Mouse (Mus musculus) olfactory bulb, adult 2 months (tissue): ENCODE results near the gene Parp8. TPM values are rescaled to one million over a fixed set of nuclear protein-coding genes. Genes with fewer than 3 reads are reported as not detected.

Experiments used
- H3K27ac ChIP-seq: fragments of 200-500 bp; 2 replicates; pipeline ENCODE4 v1.5.1; 2012; ENCODE audit warnings: low read depth, low read length; ENCODE audit not compliant: insufficient read depth
- H3K4me1 ChIP-seq: fragments of 200-500 bp; 2 replicates; pipeline ENCODE4 v1.6.1; 2012; ENCODE audit warnings: low read length; ENCODE audit not compliant: control insufficient read depth, insufficient read depth
- H3K4me3 ChIP-seq: fragments of 200-500 bp; 2 replicates; pipeline ENCODE4 v1.5.1; 2012; ENCODE audit warnings: mild to moderate bottlenecking, low read depth, low read length, moderate library complexity; ENCODE audit not compliant: insufficient read depth
- CTCF ChIP-seq: fragments of 200-500 bp; IDR thresholded peaks from 2 replicates; pipeline ENCODE4 v1.5.1; 2012; ENCODE audit warnings: low read depth, mild to moderate bottlenecking, low read length, moderate library complexity; ENCODE audit not compliant: insufficient read depth
- POLR2A ChIP-seq: fragments of 200-500 bp; IDR thresholded peaks from 2 replicates; pipeline ENCODE4 v1.6.1; 2012; ENCODE audit warnings: mild to moderate bottlenecking, low read depth, low read length, moderate library complexity; ENCODE audit not compliant: insufficient read depth
- WGBS: fragments of 180-500 bp; shearing (Covaris S2); methylation state at CpG from one replicate; pipeline ENCODE4 v1.1.7; 2018; 5-methylcytosine and 5-hydroxymethylcytosine counted together
- polyA plus RNA-seq: library from polyadenylated mRNA; stranded (reverse); fragments of >200 nt; gene quantifications from 2 replicates; pipeline ENCODE4 v1.2.4, GENCODE M21; 2012; ENCODE audit warnings: low replicate concordance; ENCODE audit not compliant: missing spikeins, insufficient read depth, insufficient read length

Gene Parp8
- polyA plus RNA-seq, 1 experiment = not detected

DNA sequence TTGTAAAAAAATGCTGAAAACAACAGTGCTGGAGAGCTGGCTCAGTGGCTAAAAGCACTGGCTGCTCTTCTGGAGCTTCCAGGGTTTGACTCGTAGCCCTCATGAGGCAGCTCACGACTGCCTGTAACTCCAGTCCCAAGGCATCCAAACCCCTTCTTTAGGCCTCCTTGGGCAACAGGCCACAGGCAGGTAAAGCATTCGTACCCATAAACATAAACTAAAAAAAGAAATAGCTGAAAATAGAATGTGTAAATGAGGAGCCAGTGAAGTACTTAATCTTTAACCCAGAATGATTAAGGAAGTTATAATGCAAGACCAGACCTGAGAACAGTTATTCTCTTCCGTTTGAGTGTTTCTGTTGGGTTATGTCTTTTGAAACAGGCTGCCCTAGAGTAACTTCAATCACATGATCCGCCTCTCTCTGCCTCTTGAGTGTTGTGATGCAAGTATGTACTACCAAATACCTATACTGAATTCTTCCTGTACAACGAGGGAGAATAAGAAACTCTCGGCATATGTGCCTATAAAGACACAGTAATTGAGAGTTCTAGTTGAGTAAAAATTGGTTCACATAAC is 53.2 kb downstream of the Parp8 start:
- 89% methylated on average over 7 of the region's 7 CpGs for WGBS
- no peak for TF ChIP-seq POLR2A
- no peak for TF ChIP-seq CTCF
- Histone ChIP-seq H3K4me1 (peaks cover 2% of the 10 kb centered on the region; the same call in 1 of the 2 replicates), H3K27ac (no peak overlapping the region), H3K4me3 (no peak overlapping the region)

DNA sequence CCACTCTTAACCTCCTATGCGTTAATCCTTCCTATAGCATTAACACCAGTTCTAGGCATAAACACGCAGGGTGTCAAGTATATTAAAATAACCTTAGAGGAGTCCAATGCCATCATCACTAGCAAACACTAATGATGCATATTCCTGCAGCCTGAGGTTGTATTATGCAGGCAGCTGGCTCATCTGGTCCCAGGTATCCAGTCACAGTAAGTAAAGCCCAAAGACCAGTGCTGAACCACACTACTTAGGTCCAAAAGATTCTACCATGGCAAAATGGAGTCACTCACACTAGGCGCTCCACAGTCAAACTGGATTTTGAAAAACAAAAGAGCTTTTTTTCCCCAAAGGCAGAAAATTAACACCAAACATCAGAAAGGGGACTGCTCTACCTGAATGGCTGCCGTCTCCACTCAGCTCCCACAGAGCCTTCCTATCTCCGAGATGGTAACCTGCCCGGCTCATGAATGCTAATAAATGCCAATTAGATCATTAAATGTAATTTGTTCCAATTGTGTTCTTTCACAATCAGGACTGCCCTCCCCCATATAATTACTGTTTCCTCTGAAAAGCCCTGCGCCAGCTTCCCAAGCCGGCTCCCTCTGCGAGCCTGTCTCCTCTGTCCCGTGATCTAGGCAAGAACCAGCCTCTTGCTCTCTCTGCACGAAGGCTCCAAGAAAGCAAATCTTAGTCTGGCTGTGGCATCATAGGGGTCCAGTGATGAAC is 54.5 kb downstream of the Parp8 start:
- TF ChIP-seq CTCF = no peak
- TF ChIP-seq POLR2A = no peak
- Histone ChIP-seq H3K27ac (no peak overlapping the region), H3K4me1 (peaks cover 2% of the 10 kb centered on the region; the same call in 1 of the 2 replicates), H3K4me3 (no peak overlapping the region)
- WGBS = 53% methylated on average over 11 of the region's 11 CpGs

GRCm38 (mm10) chr13:116969650-116970049 is 55.7 kb downstream of the Parp8 start:
- 88% methylated on average over 1 of the region's 1 CpGs for WGBS
- TF ChIP-seq POLR2A (no peak), CTCF (no peak)

DNA sequence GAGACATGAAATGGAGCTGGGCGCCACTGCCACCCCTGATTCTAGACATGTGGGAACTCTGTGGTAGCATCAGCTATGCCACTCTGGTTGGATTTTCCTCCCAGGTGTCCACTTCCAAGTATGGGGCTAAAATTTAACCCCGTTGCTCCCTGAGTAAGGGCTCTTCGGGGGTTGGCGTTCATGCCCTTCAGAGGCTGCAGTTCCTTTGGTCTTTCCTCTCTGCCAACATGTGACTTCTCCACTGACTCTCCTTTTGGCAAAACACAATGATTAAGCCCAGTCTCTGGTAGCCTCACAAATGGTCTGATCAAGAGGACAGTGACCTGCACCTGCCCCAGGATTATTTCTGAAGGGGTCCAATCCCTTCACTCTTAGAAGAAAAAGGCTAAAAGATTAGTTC is 56.4 kb downstream of the Parp8 start:
- 97% methylated on average over 4 of the region's 4 CpGs for WGBS

More at GRCm38 (mm10) chr13:116969650-116970049, 55.7 kb downstream of the Parp8 start:
- Histone ChIP-seq H3K4me1 (peaks cover 2% of the 10 kb centered on the region; the same call in 1 of the 2 replicates), H3K27ac (no peak overlapping the region), H3K4me3 (no peak overlapping the region)

DNA sequence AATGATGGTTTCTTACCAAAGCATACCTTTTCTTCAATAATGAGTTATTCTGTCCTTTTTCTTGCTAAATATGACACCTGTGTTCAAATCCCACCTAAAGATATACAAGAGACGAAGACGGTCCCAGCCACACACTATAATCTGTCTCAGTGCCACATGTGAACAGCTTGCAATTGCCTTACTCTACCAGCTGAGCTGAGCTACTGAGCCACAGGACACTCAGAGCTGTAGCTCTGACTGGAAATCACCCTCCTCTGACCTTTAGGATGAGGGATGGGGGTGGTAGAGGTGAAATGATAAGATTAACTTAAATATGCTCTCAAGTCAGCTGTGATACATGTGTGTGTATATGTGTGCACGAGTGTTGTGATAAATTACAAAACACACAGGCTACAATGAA is 57.9 kb downstream of the Parp8 start:
- 93% methylated on average over 3 of the region's 3 CpGs for WGBS
- no peak for TF ChIP-seq CTCF
- no peak for TF ChIP-seq POLR2A
- peaks cover 2% of the 10 kb centered on the region; the same call in 1 of the 2 replicates for H3K4me1 ChIP-seq

More for the DNA sequence above, 56.4 kb downstream of the Parp8 start:
- H3K4me3 ChIP-seq = no peak overlapping the region
- TF ChIP-seq POLR2A = no peak
- TF ChIP-seq CTCF = no peak
- peaks cover 2% of the 10 kb centered on the region; the same call in 1 of the 2 replicates for H3K4me1 ChIP-seq
- H3K27ac ChIP-seq = no peak overlapping the region

DNA sequence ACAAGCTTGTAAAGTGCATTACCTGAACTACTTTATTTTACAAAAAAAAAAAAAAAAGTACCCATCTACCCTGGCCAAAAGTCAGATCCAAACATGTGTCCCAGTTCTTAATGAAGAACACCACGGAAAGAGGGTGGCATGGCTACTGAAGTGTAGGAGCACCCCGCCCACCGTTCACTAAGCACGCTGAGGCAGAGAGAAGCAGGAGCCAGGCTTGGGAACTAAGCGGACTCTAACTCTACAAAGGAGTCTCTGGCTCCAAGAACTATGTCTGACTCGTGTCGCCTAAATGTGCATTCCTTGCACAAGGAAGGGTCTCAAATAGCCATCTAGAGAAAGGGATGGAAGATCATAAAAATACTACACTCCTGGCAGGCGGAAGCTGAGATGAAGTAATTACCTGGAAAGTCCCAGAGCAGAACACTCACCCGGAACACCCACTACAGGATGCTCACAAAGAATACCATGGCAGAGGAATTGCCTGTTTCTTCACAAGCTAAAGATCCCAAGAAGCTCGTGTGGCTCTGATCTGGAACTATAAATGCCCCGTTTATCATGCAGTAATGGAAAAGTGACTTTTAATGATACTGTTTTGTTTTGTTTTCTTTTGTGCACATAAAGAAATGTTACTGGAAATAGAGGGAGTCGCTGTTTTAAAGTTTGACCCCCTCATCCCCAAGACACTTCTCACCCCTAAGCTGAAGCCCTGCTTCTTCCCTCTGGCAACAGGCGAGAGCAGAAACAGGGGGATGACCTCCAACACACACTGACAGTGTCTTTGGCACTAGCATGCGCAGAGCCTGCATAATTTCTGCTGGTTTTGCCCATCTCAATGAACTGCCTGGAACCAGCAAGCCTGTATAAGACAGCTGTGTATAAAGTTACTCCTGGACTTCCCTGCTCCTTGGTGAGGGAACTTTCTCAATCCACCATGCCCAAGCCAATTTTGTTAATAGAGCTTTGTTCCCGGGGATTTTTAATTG is 62.6 kb downstream of the Parp8 start:
- WGBS = 73% methylated on average over 15 of the region's 15 CpGs
- no peaks in the 10 kb centered on the region; the same call in 1 of the 2 replicates for H3K4me1 ChIP-seq
- H3K27ac ChIP-seq = no peak overlapping the region
- no peak for TF ChIP-seq POLR2A
- TF ChIP-seq CTCF = no peak
- no peak overlapping the region for H3K4me3 ChIP-seq

More for the DNA sequence above, 57.9 kb downstream of the Parp8 start:
- Histone ChIP-seq H3K4me3 (no peak overlapping the region), H3K27ac (no peak overlapping the region)

DNA sequence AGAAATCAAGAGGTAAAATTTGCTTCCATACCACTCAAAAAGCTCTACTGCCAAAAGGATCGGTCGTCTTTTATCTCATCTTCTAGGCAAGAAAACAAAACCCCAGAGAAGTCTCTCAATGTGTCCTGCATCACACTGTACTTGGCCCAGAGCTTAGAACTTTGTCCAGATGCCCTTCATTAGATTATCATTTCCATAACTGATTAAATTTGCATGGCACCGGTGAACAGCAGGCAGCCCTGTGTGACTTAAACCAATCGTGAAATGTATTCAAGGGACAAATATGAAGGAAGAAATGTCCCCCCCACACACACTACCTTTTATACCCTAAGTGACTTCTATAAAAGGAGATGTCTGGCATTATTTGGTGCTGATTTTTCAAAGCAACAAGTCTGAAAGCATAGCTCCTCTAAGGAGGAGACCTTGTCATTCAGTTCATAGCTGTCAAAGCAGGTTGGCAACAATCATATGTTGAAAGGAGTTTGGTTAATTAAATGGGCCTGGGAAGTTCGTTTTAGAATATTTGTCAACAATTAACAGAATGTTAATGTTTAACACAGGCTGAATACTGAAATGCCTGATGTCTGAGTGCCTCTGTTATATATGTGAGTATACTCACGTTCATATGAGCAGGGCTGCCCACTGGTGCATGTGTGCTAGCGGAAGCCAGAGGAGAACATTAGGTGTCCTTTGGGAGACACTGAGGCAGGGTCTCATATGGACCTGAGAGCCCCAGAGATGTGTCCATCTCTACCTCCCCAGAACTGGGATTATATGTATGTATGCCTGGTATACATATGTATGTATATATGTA is 66.4 kb downstream of the Parp8 start:
- H3K4me1 ChIP-seq = no peaks in the 10 kb centered on the region; the same call in 1 of the 2 replicates
- TF ChIP-seq CTCF (no peak), POLR2A (no peak)
- no peak overlapping the region for H3K27ac ChIP-seq
- H3K4me3 ChIP-seq = no peak overlapping the region
- 66% methylated on average over 7 of the region's 7 CpGs for WGBS

GRCm38 (mm10) chr13:116957577-116957976 is 67.8 kb downstream of the Parp8 start:
- 83% methylated on average over 3 of the region's 3 CpGs for WGBS
- H3K4me1 ChIP-seq = no peaks in the 10 kb centered on the region; the same call in 1 of the 2 replicates
- H3K4me3 ChIP-seq = no peak overlapping the region
- TF ChIP-seq CTCF (no peak), POLR2A (no peak)
- no peak overlapping the region for H3K27ac ChIP-seq

- Histone ChIP-seq H3K4me1 (no peaks in the 10 kb centered on the region), H3K4me3 (no peak overlapping the region)
- 95% methylated on average over 3 of the region's 3 CpGs for WGBS
Observed at GRCm38 (mm10) chr13:116951336-116951735, 74.0 kb downstream of the Parp8 start.

More at GRCm38 (mm10) chr13:116951336-116951735, 74.0 kb downstream of the Parp8 start:
- TF ChIP-seq CTCF (no peak), POLR2A (no peak)
- H3K27ac ChIP-seq = no peak overlapping the region
